Mouse (Mus musculus): Measurements from ENCODE around the gene Hist1h2bm.
"Not testable (repeated sequence)": the region's sequence is repeated elsewhere in the genome, so short reads cannot be mapped to it uniquely, and the experiment has no call there.

Hist1h2bm gene

GRCm38 (mm10) chr13:21721757-21722372 lies at the start of gene Hist1h2bm:
Gene Hist1h2bm, plus strand, starts transcription at chr13:21722044.
- in situ Hi-C loops (cut with MboI; ENCODE audit: low sequenced_read_pairs): not testable (repeated sequence)

GRCm38 (mm10) chr13:21677305-21677704 lies 44.5 kb upstream of the Hist1h2bm start, which contains the start of gene Olfr1360:
Gene Olfr1360, minus strand, starts transcription at chr13:21677405.
- in situ Hi-C loops (cut with MboI; ENCODE audit: low sequenced_read_pairs): no loop called here

- in situ Hi-C loops (cut with MboI; ENCODE audit: low sequenced_read_pairs): no loop called here
Observed at GRCm38 (mm10) chr13:21697811-21698210, 24.0 kb upstream of the Hist1h2bm start, which contains the start of gene Olfr1359. Gene Olfr1359, plus strand, starts transcription at chr13:21698111.

- in situ Hi-C loops (cut with MboI; ENCODE audit: low sequenced_read_pairs): no loop called here
Observed at GRCm38 (mm10) chr13:21706669-21707068, 15.2 kb upstream of the Hist1h2bm start.

GRCm38 (mm10) chr13:21710031-21710711 lies 11.7 kb upstream of the Hist1h2bm start:
- in situ Hi-C loops (cut with MboI; ENCODE audit: low sequenced_read_pairs): loop anchor here (10.0 kb wide), 1 partner anchor 325 kb away; the partner anchor contains the start of genes Hist1h2ah and Hist1h2bk

GRCm38 (mm10) chr13:21710821-21711525 lies 10.9 kb upstream of the Hist1h2bm start:
- in situ Hi-C loops (cut with MboI; ENCODE audit: low sequenced_read_pairs): loop anchor here (10.0 kb wide), 1 partner anchor 324 kb away; the partner anchor contains the start of genes Hist1h2ah and Hist1h2bk

- in situ Hi-C loops (cut with MboI; ENCODE audit: low sequenced_read_pairs): loop anchor here (10.0 kb wide), 1 partner anchor 323 kb away; the partner anchor contains the start of genes Hist1h2ah and Hist1h2bk
Observed at GRCm38 (mm10) chr13:21711698-21712097, 10.1 kb upstream of the Hist1h2bm start.

GRCm38 (mm10) chr13:21714725-21715124 lies 7.1 kb upstream of the Hist1h2bm start:
- in situ Hi-C loops (cut with MboI; ENCODE audit: low sequenced_read_pairs): loop anchor here (10.0 kb wide), 1 partner anchor 320 kb away; the partner anchor contains the start of genes Hist1h2ah and Hist1h2bk

- in situ Hi-C loops (cut with MboI; ENCODE audit: low sequenced_read_pairs): loop anchor here (10.0 kb wide), 1 partner anchor 320 kb away; the partner anchor contains the start of genes Hist1h2ah and Hist1h2bk
Observed at GRCm38 (mm10) chr13:21715131-21715863, 6.5 kb upstream of the Hist1h2bm start.

GRCm38 (mm10) chr13:21715864-21716539 lies 5.8 kb upstream of the Hist1h2bm start, which contains the start of the genes Hist1h2bl and Hist1h2ai:
Gene Hist1h2bl, minus strand, starts transcription at chr13:21716143.
Gene Hist1h2ai, plus strand, starts transcription at chr13:21716422.
- in situ Hi-C loops (cut with MboI; ENCODE audit: low sequenced_read_pairs): loop anchor here (10.0 kb wide), 1 partner anchor 319 kb away; the partner anchor contains the start of genes Hist1h2ah and Hist1h2bk

- in situ Hi-C loops (cut with MboI; ENCODE audit: low sequenced_read_pairs): loop anchor here (10.0 kb wide), 1 partner anchor 318 kb away; the partner anchor contains the start of genes Hist1h2ah and Hist1h2bk
Observed at GRCm38 (mm10) chr13:21716540-21717391, 5.1 kb upstream of the Hist1h2bm start.

- in situ Hi-C loops (cut with MboI; ENCODE audit: low sequenced_read_pairs): loop anchor here (10.0 kb wide), 1 partner anchor 317 kb away; the partner anchor contains the start of genes Hist1h2ah and Hist1h2bk
Observed at GRCm38 (mm10) chr13:21717397-21718357, 4.2 kb upstream of the Hist1h2bm start, which contains the start of gene Hist1h3h. Gene Hist1h3h, plus strand, starts transcription at chr13:21717659.

GRCm38 (mm10) chr13:21718381-21719080 lies 3.3 kb upstream of the Hist1h2bm start:
- in situ Hi-C loops (cut with MboI; ENCODE audit: low sequenced_read_pairs): loop anchor here (10.0 kb wide), 1 partner anchor 316 kb away; the partner anchor contains the start of genes Hist1h2ah and Hist1h2bk

GRCm38 (mm10) chr13:21721107-21721756 lies 612 bp upstream of the Hist1h2bm start:
- in situ Hi-C loops (cut with MboI; ENCODE audit: low sequenced_read_pairs): not testable (repeated sequence)

GRCm38 (mm10) chr13:21722373-21722925 lies 605 bp downstream of the Hist1h2bm start:
- in situ Hi-C loops (cut with MboI; ENCODE audit: low sequenced_read_pairs): no loop called here

Data from CH12F3 (cell line).